Mouse (Mus musculus) WW6 (cell line): ENCODE results near the gene Gnat1.

Experiments
- DNase-seq: peaks from one replicate; pipeline ENCODE4 v3.0.0-alpha.2; 2013; ENCODE audit warnings: low read depth, low spot score

The Gnat1 gene

DNA sequence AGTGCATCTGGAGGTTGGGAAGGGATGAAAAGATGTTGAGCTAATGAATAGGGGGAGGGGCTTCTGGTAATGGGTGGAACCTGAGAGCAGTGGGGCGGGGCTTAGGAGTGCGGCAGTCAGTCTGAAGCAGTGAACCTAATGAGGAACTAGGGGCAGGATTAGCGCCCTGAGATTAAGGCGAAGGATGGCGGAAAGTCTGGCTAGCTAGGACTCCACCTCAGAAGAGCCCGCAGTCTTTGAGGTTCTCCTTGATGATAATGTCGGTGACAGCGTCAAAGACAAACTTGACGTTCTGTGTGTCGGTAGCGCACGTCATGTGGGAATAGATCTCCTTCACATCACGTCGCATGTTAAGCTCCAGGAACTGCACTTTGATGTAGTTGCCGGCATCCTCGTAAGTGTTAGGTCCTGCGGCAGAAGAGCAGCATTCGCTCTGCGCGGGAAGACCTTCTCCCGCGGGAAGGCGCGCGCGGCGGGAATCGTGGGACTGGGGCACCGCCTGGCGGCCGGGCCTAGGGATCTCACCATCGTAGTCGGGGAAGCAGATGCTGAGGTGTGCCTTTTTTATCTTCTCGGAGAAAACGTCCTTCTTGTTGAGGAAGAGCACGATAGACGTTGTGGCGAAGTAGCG, 3.7 kb downstream of the Gnat1 start:
- DNase-seq: peak; percentile 62

DNA sequence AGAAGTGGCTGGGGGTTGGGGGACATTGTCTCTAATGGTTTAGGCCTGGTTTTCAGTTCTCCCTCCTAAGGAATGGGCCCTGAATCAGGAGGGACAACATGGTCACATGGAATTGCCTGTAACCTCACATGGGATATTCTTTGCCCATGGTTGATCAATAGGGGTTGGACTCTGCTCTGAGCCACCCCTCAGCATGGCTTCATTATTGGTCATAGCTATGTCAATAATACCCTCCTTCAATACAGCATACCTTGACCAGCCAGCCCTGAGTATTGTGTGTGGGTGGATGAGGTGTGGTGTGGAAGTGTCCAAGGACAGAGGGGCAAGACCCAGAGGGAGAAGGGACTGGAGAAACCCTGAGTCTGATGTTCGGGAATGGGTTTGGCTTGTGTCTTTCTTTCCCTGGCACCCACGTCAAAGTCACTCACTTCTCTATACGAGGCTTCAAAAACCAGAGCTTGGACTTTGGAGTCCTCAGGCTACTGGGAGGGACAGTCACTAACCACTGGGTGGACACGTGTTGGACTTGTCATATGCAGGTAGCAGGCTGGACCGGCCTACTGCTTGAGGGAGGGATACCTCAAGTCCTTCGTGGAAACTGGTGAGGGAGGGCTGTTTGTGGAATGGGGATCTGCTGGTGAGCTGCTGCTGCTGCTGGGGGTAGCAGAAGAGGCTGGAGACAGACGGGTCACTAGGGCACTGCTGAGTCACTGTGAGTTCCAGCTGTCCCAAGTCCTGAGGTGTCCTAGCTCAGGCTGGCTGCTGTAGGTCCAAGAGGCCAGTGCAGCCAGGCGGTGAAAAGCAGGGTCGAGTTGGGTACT, 4.7 kb downstream of the Gnat1 start:
- no peak for DNase-seq

DNA sequence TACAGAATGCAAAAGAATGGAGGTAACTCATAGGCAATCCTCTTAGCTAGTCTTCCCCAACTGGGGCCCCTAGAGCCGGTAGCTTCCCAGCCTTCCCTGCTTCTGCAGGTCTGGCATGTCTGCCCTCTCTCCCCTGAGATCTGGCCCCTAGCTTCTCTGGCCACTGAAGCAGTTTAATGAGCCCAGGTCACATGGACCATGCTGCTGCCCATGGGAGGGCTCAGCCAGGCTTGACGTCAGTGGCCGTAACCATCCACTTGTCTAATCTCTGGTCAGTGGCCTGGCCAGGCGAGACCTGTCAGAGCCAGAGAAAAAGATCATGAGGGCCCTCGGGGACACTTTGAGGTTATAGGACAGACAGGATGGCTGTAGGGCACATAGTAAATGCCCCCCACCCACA, 9.3 kb downstream of the Gnat1 start:
- no peak for DNase-seq

DNA sequence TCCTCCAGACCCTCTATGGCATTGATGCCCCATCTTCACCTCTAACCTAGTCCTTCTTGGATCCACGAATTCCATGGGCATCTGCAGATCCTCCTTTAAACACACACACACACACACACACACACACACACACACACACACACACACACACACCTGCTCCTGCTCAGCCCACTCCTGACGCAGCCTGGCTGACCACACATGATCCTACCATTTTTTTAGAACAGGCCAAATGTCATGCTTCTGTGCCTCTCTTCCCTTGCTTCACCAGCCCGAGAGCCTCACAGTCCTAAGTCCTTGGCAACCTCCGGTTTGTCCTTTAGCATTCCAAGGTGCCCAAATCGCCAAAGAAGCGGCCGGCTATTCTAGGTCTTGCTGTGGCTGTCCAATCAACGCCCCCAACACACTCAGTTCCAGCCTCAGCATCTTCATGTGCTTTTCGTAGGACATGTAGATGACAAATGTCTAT, 10.0 kb downstream of the Gnat1 start, which contains the start of gene Slc38a3:
Slc38a3 (minus strand) TSS at position 51 of the 466 bp plus-strand sequence.
- DNase-seq: no peak

DNA sequence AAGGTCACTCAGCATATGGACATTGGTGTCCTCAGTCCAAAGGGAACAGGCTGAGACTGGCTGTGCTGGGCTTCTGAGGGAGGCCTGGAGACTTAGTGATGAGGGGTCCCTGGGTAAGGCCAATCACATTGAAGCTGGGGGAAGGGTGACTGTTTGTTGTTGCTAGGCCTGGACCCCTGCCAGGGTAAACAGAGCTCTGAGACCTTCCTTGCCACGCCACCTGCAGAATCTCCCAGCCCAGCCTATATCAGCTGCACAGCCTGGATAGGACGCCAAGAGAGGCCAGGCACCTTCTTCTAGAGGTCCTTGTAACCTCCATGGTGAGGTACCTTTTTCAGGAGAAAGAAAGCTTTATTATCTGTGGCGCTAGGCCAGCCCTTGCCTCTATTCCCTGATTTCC, 10.6 kb downstream of the Gnat1 start:
- no peak for DNase-seq

DNA sequence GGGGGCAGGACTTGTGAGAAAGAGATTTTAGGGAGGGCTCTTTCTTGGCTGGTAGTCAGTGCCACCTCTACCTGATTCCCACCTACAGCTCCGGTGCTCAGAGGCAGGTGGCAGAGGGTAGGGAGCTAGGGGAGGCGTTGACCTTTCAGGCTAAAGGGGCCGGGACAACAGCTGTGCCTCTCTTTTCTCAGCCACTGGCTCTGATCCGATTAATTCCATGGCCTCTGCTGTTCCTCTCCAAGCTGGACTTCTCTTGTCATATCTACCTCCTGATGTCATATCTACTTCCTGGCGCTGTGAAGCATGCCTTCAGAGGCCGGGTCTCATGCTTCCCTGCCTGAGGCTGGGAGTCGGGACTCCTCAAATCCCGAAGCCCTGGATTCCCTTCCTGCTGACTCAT, 11.5 kb downstream of the Gnat1 start:
- no peak for DNase-seq

DNA sequence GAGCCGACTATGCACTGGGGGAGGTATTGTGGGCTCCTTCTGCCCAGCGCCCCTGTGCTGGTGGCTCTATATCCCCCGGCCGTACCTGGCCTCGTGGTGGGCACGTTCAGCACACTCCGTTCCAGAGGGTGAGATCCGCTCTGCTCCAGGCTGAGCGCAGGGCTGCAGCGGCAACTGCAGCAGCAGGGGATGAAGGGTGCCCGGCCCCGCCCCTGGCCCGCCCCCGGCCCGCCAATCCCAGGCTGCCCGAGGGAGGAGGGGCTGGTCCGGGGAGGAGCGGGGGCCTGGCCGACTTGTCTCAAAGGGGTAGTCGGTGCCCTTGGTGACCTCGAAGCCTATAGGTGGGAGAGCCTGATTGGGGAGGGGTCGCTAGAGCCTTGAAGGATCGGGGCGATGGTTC, 12.3 kb downstream of the Gnat1 start:
- no peak for DNase-seq

DNA sequence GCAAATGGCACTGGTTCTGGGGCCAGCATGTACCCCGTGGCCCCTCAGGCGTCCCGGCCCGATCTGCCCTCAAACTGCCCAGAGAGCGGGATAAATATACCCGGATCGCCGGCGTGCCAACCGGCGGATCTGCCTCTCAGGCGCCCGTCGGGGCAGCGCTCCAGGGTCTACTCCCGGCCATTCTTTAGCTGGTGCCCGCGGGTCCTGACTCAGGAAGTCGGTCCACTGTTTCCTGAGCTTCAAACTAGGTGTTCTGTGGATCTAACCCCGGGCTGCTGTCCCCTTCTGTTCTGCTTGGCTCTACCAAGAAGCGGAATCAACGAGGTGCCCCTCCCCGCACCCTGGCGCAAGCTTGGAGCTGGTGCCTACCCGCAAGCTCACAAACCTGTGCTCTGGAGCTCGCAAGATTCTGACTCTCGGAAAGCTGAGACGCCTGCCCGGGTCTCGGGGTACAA, 12.7 kb downstream of the Gnat1 start:
- DNase-seq: no peak

DNA sequence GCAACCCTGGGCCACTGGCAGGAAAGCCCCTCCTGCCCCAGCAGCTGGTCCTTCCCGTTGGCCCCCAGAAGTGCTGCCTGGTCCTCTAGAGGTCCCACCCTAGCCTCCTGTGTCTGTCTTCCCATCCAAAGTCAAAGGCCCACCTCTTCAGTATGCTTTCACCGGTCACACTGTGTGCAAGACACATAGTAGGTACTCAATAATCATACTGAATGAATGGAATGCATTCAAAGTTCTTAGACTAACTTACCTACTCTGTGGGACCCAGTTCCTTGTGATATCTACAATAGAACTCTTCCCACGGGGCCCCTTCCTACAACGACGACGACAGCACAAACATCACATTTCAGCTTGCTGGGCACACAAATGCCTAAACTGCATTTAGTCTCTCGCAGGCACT, 14.2 kb downstream of the Gnat1 start:
- DNase-seq: no peak

DNA sequence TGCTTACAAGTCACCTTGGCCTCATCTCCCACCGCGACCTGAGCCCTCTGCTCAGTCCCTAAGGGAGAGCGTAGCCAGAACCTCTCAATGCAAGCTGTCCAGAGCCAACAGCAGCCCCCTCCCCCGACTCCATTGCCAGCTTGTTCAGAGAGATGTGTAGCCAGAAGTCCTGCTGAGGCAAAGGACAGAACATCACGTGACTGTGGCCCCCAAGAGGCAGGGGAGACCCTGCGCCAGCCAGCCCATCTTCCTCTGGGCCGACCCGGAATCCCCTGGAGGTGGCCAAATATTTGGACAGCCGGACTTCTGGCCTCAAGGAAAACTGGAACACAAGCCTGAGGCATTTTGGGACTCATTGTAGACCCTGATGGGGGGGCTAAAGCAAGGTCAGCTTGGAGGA, 16.0 kb downstream of the Gnat1 start:
- DNase-seq: no peak

DNA sequence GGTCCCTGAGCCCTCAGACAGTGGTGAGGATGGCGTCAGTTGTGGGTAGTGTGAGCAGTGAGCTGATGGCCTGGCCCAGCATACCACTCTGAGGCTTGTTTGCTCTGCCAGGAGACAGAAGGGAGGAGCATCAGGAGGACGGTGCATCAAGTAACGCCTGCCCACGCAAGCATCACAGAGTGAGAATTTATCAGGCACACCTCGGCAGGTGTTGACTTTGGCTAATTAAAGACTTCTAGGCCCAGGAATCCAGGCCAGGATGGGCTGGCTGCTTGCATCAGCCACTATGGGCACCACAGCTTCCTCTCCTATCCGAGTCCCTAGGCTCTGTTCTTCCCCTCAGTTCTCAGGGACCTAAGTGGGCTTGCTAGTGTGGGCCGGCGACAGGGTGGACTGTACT, 17.2 kb downstream of the Gnat1 start:
- DNase-seq: no peak

DNA sequence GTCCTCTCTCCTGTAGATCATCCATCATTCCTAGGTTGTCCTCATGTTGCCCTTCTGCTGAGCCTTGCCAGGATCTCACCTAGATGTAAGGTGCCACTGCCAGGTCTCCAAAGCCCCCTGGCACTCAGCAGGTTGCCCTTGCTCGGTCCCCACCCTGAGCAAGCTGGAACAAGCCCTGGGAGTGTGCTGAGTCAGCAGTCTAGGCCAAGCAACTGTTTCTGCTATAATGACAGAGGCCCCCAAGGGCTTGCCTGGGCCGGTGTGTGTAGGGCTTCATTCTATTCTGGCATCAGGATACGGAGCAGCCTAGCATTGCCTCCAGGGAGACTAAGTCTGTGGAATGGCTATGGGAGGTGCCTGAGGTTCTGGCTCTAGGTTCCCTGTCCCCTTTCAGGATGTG, 18.7 kb downstream of the Gnat1 start:
- no peak for DNase-seq

DNA sequence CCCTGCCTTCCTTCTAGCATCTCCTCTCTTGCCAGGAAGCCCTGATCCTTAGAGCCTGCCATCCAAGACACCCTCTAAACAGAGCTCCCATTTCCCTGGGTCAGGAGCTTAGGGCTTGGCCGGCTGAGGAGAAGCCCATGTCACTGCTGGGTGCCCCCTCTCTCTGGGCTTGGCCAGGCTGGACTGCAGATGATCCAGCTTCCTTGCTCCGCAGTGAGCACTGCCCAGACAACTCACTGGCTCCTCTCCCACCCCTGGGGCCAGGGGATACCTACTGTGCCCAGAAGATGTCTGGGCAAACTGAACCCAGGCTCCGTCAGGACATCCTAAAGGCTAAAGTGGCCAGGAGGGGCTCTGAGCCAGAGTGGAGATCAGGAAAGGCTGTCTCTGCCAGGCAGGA, 19.6 kb downstream of the Gnat1 start:
- no peak for DNase-seq

DNA sequence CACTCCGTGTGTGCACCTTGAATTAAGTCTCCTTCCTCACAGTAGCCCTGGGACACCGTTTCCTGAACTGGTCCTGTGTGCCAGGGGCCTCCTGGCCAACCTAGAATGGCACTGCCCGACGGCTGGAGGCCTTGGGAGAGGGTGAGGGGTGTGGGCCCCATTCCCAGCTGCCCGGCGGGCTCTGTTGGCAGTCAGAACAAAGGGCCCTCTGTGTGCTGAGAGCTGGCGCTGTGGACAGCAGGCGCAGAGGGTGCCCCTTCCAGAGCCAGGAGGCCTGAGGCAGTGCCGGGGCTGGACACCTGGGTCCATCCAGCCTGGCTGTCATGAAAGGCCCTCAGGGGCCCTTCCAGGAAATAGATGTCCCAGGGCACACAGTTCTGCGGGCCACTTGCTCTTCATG, 20.0 kb downstream of the Gnat1 start:
- DNase-seq: no peak

DNA sequence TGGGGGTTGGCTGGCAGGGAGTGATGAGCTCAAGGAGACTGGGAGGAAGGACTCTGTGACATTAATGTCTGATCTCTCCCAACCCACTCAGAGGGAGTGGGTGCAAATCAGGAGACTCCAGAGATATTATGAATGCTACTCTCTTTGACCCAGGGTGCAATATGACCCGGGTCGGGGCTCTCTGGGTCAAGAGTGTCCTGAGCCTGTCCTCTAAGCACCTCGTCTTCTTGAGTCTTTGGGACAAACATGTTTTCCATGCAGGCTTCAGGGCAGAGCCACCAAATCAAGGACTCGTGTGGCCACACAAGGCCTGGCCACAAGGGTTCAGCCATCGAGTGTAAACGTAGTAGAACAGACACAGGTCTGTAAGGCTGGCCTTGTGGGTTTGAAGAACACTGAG, 21.4 kb downstream of the Gnat1 start:
- DNase-seq: no peak

DNA sequence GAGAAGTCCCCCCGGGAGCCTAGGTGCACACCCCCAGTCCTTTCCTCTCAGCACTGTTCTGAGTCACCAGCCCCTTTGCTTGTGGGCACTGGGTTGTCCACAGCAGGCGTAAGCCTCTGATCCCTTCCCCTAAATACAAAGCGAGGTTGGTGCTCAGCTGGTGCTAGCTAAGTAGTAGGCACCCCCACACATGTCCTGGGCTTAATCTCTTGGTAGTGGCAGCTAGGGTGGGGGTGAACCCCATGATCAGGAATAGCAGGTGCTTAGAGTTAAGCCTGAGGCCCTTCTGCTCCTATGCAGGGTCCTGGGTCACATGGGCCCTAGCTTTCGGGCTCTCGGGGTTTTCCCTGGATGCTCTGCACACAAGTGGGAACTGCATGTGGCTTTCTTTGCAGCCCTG, 22.4 kb downstream of the Gnat1 start:
- no peak for DNase-seq

DNA sequence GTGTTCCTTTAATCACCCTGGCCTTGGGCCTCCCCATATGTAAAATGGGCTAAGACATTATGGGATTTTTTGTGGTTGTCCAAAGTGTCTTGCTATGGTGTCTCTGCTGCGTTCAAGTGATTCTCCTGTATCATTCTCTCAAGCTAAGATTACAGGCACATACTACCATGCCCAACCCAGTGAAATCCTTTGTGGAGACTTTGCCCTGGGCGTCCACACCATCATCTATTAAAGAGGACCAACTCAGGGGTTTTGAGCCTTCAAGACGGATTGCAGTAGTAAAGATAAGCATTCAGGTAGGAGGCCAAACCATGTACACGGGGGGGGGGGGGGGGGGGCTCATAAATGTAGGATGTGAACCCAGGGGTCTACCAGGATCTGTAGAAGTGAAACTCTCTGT, 24.9 kb downstream of the Gnat1 start:
- DNase-seq: no peak

DNA sequence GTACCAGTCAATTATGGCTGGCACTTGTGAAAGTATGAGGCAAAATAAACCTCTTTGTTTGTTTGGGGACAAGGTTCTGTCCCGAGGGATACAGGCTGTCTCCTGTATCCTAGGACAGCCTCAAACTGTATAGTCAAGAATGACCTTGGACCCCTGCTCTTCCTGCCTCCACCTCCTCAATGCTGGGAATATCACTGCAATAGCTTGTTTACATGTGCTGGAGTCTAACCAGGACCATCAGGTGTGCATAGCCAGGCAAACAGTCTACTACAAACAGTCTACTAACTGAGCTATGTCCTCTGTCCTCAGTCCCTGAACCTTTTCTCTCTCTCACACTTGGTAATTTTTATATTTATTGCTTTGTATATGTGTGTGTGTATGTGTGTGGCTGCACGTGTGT, 26.0 kb downstream of the Gnat1 start:
- DNase-seq: no peak

DNA sequence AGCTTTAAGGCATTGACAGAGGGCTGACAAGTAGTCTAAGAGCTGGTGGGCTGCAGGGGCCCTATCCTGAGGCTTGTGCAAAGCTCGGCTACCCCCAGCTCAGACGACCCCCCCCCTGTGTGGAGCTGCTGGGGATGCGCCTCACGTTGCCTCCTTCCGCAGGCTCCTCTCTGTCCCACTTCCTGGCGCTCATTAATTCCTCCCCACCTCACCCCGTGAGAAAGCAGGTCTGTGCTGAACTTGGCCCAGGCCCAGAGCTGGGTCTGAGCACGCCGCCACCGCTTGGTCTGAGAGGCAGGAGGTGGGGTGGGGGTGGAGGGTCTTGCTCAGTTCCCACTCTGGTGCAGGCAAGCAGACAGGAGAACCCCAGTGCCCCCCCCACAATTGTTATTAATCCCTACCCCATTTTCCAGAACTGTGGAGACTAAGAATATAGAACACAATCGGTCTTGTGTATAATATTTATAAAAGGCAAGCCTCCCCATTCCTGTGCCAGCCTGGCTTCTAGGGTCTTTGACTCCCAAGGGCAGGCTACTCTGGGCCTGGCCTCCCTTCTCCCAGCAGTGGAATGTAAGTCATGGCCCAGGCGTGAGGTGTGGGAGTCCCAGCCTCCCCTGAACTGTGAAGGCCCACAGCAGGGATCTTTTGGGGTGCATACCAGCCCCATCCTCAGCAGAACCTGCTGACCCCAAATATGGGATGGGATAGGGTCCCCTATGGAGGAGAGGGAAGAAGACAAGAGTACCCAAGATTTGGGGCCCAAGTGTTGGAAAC, 28.6 kb downstream of the Gnat1 start:
- no peak for DNase-seq

DNA sequence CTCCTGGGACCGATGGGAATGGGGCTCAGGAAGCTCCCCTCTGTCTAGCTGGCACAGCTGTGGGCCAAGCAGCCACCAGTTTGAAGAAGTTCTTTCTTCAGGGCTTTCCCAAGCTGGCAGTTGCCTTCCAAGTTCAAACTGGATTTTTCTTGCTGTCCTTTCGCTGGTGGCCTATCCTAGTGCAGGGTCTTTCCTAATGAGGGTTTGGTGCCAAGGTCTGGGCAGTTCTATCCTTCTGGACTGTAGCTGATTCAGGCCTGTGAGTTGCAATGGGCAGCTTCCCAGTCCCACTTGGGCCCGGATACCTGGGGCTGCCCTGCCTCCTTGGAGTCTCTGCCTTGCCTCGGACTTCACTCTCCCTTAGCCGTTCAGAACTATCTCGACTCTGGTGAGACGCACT, 29.3 kb downstream of the Gnat1 start:
- no peak for DNase-seq

DNA sequence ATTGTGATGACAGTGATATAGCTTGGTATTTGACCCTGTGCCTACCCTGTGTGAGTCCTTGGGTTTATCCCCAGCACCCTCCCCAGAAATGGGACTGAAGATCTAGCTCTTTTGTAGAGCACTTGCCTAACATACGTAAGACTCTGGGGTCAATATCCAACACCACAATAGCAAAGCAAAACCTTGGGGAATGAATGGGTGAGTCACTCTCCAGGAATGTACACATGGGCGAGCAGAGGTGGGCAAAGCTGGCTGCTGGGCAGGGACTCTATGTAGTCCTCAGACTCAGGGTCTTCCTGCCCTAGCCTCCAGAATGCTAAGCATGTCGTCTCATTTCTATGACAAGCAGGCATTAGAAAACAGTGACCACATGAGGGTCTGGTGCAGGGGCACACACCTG, 30.7 kb downstream of the Gnat1 start:
- no peak for DNase-seq

DNA sequence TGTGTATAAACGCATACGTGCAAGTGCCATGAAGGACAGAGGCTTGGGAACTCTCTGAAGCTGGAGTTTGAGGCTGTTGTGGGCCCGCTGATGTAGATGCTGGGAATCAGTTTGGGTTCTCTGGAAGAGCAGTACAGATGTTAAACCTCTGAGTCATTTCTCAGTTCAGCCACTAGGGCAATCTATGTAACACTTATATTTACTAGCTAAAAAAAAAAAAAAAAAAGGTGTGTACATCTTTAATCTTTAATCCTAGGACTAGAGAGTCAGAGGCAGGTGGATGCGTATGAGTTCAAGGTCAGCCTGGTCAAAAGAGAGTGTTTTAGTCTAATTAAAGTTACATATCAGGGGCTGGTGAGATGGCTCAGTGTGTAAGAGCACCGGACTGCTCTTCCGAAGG, 32.5 kb downstream of the Gnat1 start:
- DNase-seq: no peak
